Mouse (Mus musculus) CH12.LX (cell line): ENCODE results near the gene Tmem123. TPM values are rescaled to one million over a fixed set of nuclear protein-coding genes. Genes with fewer than 3 reads are reported as not detected.

Experiments used
- DNase-seq: peaks from one replicate; pipeline ENCODE4 v3.0.0-alpha.2; 2013; ENCODE audit errors: extremely low read depth
- H3K27ac ChIP-seq: 2 replicates; pipeline ENCODE4 v1.5.1; 2012; ENCODE audit warnings: low read depth, mild to moderate bottlenecking, control low read depth, moderate library complexity; ENCODE audit not compliant: insufficient read depth
- H3K27me3 ChIP-seq: replicated peaks from 2 replicates; pipeline ENCODE3; 2012; ENCODE audit warnings: inconsistent platforms
- H3K36me3 ChIP-seq, 2 experiments: replicated peaks in 1 of 2; 2 replicates each; pipeline versions ENCODE3 to v1.6.1; 2012; ENCODE audit warnings: inconsistent platforms in 1 of 2, low read length in 1 of 2, mild to moderate bottlenecking in 1 of 2, mixed read lengths in 1 of 2, moderate library complexity in 1 of 2; ENCODE audit not compliant: control insufficient read depth in 1 of 2, insufficient read depth in 1 of 2
- H3K4me1 ChIP-seq, 2 experiments: 2 replicates each; pipeline ENCODE4 v1.6.1; 2012; ENCODE audit warnings: inconsistent platforms in 1 of 2, moderate library complexity in 1 of 2; ENCODE audit not compliant: insufficient read depth in 2 of 2, control insufficient read depth in 1 of 2
- H3K4me2 ChIP-seq: 2 replicates; pipeline ENCODE4 v1.6.1; 2012; ENCODE audit warnings: low read depth, mild to moderate bottlenecking, control low read depth; ENCODE audit not compliant: poor library complexity, insufficient read depth, severe bottlenecking
- H3K4me3 ChIP-seq, 3 experiments: fragments of 150-350 bp in 1 of 3; sonication (generic) in 1 of 3; replicated peaks in 1 of 3; 2 replicates each; pipeline versions ENCODE3 to v1.5.1; 2011 to 2012; ENCODE audit warnings: low read depth in 2 of 3, low read length in 2 of 3, mild to moderate bottlenecking in 2 of 3, moderate library complexity in 2 of 3, control low read depth in 1 of 3, improper control_type of control experiment in 1 of 3, inconsistent platforms in 1 of 3, mixed read lengths in 1 of 3; ENCODE audit not compliant: poor library complexity in 1 of 3
- H3K79me2 ChIP-seq: replicated peaks from 2 replicates; pipeline ENCODE4 v1.6.1; 2012; ENCODE audit warnings: mild to moderate bottlenecking, moderate library complexity; ENCODE audit not compliant: control insufficient read depth, poor library complexity, insufficient read depth, severe bottlenecking; ENCODE audit errors: extremely low read depth
- H3K9ac ChIP-seq: 2 replicates; pipeline ENCODE4 v1.6.1; 2012; ENCODE audit warnings: low read depth, mild to moderate bottlenecking, control low read depth, moderate library complexity; ENCODE audit not compliant: insufficient read depth
- H3K9me3 ChIP-seq: replicated peaks from 2 replicates; pipeline ENCODE3; 2012; ENCODE audit warnings: low read length, inconsistent platforms, mixed read lengths
- CHD1 ChIP-seq: IDR thresholded peaks from 2 replicates; pipeline ENCODE4 v1.6.1; 2012; ENCODE audit warnings: low read depth, low read length, improper control_type of control experiment, inconsistent platforms
- ELF1 ChIP-seq: IDR thresholded peaks from 2 replicates; pipeline ENCODE4 v1.6.1; 2014; ENCODE audit warnings: low read depth, mild to moderate bottlenecking, inconsistent platforms, low read length, improper control_type of control experiment
- EP300 ChIP-seq: IDR thresholded peaks from 2 replicates; pipeline ENCODE4 v1.6.1; 2011; ENCODE audit warnings: low read length, improper control_type of control experiment
- JUN ChIP-seq: IDR thresholded peaks from 2 replicates; pipeline ENCODE4 v1.6.1; 2011; ENCODE audit warnings: low read depth, mild to moderate bottlenecking, low read length, improper control_type of control experiment, moderate library complexity; ENCODE audit not compliant: insufficient read depth
- MAX ChIP-seq: IDR thresholded peaks from 2 replicates; pipeline ENCODE4 v1.6.1; 2011; ENCODE audit warnings: low read length, improper control_type of control experiment
- MXI1 ChIP-seq: IDR thresholded peaks from 2 replicates; pipeline ENCODE4 v1.6.1; 2011; ENCODE audit warnings: mild to moderate bottlenecking, low read depth, low read length, improper control_type of control experiment
- MYC ChIP-seq: IDR thresholded peaks from 2 replicates; pipeline ENCODE4 v1.6.1; 2011; ENCODE audit warnings: low read depth, mild to moderate bottlenecking, improper control_type of control experiment, low read length
- NRF1 ChIP-seq: IDR thresholded peaks from 2 replicates; pipeline ENCODE4 v1.6.1; 2014; ENCODE audit warnings: low read depth, mild to moderate bottlenecking, inconsistent platforms, low read length, improper control_type of control experiment, moderate library complexity
- SIN3A ChIP-seq: IDR thresholded peaks from 2 replicates; pipeline ENCODE4 v1.6.1; 2012; ENCODE audit warnings: low read length, improper control_type of control experiment, inconsistent platforms
- UBTF ChIP-seq: IDR thresholded peaks from 2 replicates; pipeline ENCODE4 v1.6.1; 2012; ENCODE audit warnings: low read depth, mild to moderate bottlenecking, inconsistent platforms, low read length, improper control_type of control experiment, moderate library complexity
- ZC3H11A ChIP-seq: IDR thresholded peaks from 2 replicates; pipeline ENCODE4 v1.6.1; 2012; ENCODE audit warnings: low read depth, mild to moderate bottlenecking, inconsistent platforms, low read length, improper control_type of control experiment
- ZMIZ1 ChIP-seq: IDR thresholded peaks from 2 replicates; pipeline ENCODE4 v1.6.1; 2012; ENCODE audit warnings: low read depth, mild to moderate bottlenecking, inconsistent platforms, low read length, improper control_type of control experiment
- ZNF384 ChIP-seq: IDR thresholded peaks from 2 replicates; pipeline ENCODE4 v1.6.1; 2012; ENCODE audit warnings: low read depth, low read length, improper control_type of control experiment, inconsistent platforms
- dilution Hi-C: fragments of 300-500 bp; cut with MboI; formaldehyde crosslinking; loops from 2 replicates; pipeline ENCODE4 v1.14.3; 2020; ENCODE audit warnings: low sequenced_read_pairs; ENCODE audit not compliant: extremely low pct_unique_long_range_greater_than_20kb, extremely low pct_ligation_motif_present
- in situ Hi-C: fragments of 300-500 bp; cut with MboI; formaldehyde crosslinking; loops from 3 replicates; pipeline ENCODE4 v1.14.3; 2019; ENCODE audit warnings: low sequenced_read_pairs, low pct_ligation_motif_present, low pct_unique_long_range_greater_than_20kb, mixed read lengths
- polyA plus RNA-seq: library from polyadenylated mRNA; unstranded; fragments of >175 nt; gene quantifications from 2 replicates; pipeline ENCODE4 v1.2.1, GENCODE M21; 2012; ENCODE audit warnings: low read depth; ENCODE audit not compliant: insufficient read length
- total RNA-seq, 2 experiments: library from RNA; depleted of rRNA; stranded (reverse); fragments of 300-350 nt in 1 of 2; fragments of >200 nt in 1 of 2; gene quantifications; 2 replicates each; pipeline ENCODE4 v1.2.3; 2012 to 2014

Tmem123 gene
- total and polyA plus RNA-seq, 3 experiments: 61.1 to 183 (median 107) TPM

DNA sequence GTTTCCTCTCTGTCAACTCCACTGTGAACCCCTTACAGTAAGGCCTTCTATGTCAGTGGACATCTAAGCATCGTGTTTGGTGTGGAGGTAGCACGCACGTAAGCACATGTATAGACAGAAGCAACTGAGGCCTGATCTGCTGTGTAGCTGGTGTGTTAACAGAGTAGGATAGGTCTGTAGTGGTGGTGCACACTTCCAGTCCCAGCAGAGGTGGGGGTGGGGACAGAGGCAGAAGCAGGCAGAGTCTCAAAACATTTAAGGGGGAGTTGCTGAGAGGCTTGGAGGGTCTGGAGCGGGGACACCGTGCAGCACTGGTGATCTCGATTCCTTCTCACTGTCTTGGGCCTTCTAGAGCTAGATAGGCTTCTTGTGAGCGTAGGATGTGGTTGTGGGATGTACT, 22.2 kb downstream of the Tmem123 start:
- H3K27ac ChIP-seq: peak overlapping the region; percentile 3; the same call in 1 of the 2 replicates

DNA sequence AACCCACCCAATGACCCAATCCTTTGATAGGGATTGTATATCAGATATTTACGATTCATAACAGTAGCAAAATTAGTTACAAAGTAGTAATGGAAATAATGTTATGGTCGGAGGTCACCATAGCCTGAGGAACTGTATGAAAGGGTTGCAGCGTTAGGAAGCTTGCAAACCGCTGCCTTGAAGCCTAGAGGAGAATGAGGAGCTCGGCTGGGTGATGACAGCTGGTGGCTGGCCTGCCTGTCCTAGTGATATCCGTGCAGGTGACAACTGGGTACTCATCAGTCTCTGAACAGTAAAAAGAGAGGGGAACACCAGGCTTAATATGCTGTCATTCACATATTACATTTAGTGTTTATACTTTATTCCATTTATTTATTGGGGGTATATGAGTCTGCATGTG, 24.6 kb downstream of the Tmem123 start:
- no peak overlapping the region for H3K27ac ChIP-seq
- H3K4me2 ChIP-seq: no peak overlapping the region
- H3K4me3 ChIP-seq: no peak overlapping the region
- in situ Hi-C loops (no loop called here), dilution Hi-C loops (no loop called here)
- peaks cover 77 to 93% of the 10 kb centered on the region in 2 experiments for H3K36me3 ChIP-seq
- no peaks in the 10 kb centered on the region for H3K27me3 ChIP-seq
- H3K9me3 ChIP-seq: no peaks in the 10 kb centered on the region
- no peak for TF ChIP-seq MXI1
- TF ChIP-seq ZC3H11A: no peak
- TF ChIP-seq UBTF: no peak
- TF ChIP-seq EP300: no peak
- TF ChIP-seq, all 38 proteins: peak for 0
- no peak for DNase-seq
- no peak overlapping the region for H3K9ac ChIP-seq
- H3K4me1 ChIP-seq: peaks cover 3 to 24% of the 10 kb centered on the region in 2 experiments; a peak in 3 of 4 replicates
- H3K79me2 ChIP-seq: peaks cover 8% of the 10 kb centered on the region; the same call in 1 of the 2 replicates

More for the DNA sequence above, 22.2 kb downstream of the Tmem123 start:
- Histone ChIP-seq H3K36me3 (peaks cover 77 to 95% of the 10 kb centered on the region in 2 experiments), H3K4me3 (no peak overlapping the region), H3K27me3 (no peaks in the 10 kb centered on the region), H3K4me2 (no peak overlapping the region), H3K9ac (no peak overlapping the region), H3K4me1 (peaks cover 3 to 24% of the 10 kb centered on the region in 2 experiments; a peak in 3 of 4 replicates), H3K79me2 (peaks cover 8% of the 10 kb centered on the region), H3K9me3 (no peaks in the 10 kb centered on the region)
- no peak for DNase-seq
- in situ Hi-C loops: no loop called here
- dilution Hi-C loops: no loop called here
- TF ChIP-seq MYC (no peak), NRF1 (no peak), CHD1 (no peak), ZNF384 (no peak), SIN3A (no peak), JUN (no peak), UBTF (no peak), ELF1 (no peak), ZMIZ1 (no peak), MAX (no peak)
